Mouse (Mus musculus) C2C12 (cell line): Measurements from ENCODE around the gene Dnah11. TPM values are rescaled to one million over a fixed set of nuclear protein-coding genes. Genes with fewer than 3 reads are reported as not detected.

Experiments used
- H3K27me3 ChIP-seq: one replicate; pipeline ENCODE4 v1.6.1; 2011; ENCODE audit not compliant: control insufficient read depth, insufficient read depth, insufficient read length
- H3K36me3 ChIP-seq: one replicate; pipeline ENCODE4 v1.6.1; 2011; ENCODE audit not compliant: control insufficient read depth, insufficient read depth
- H3K4me3 ChIP-seq: one replicate; pipeline ENCODE4 v1.5.1; 2011; ENCODE audit warnings: mild to moderate bottlenecking, control low read depth; ENCODE audit not compliant: poor library complexity, insufficient read depth, severe bottlenecking
- H3K79me2 ChIP-seq: one replicate; pipeline ENCODE4 v1.6.1; 2011; ENCODE audit not compliant: control insufficient read depth, insufficient read depth
- H3K79me3 ChIP-seq: one replicate; pipeline ENCODE4 v1.6.1; 2011; ENCODE audit warnings: low read depth, control low read depth
- H3ac ChIP-seq: one replicate; pipeline ENCODE3; 2011; ENCODE audit warnings: low read depth; ENCODE audit not compliant: control insufficient read depth, insufficient read length
- CEBPB ChIP-seq: IDR thresholded peaks from one replicate; pipeline ENCODE4 v1.6.1; 2011; ENCODE audit warnings: low read depth, mild to moderate bottlenecking, control low read depth, moderate library complexity
- CTCF ChIP-seq: IDR thresholded peaks from one replicate; pipeline ENCODE4 v1.5.1; 2011; ENCODE audit not compliant: control insufficient read depth, insufficient read depth, insufficient read length
- FOSL1 ChIP-seq: IDR thresholded peaks from one replicate; pipeline ENCODE4 v1.8.0; 2011; ENCODE audit warnings: mild to moderate bottlenecking, low read length; ENCODE audit not compliant: poor library complexity, insufficient read depth, severe bottlenecking
- MAX ChIP-seq: IDR thresholded peaks from one replicate; pipeline ENCODE4 v1.6.1; 2011; ENCODE audit warnings: mild to moderate bottlenecking, control low read depth
- MYOD1 ChIP-seq: IDR thresholded peaks from one replicate; pipeline ENCODE4 v1.6.1; 2011; ENCODE audit warnings: low read depth; ENCODE audit not compliant: control insufficient read depth, insufficient read length
- MYOG ChIP-seq: IDR thresholded peaks from one replicate; pipeline ENCODE4 v1.6.1; 2011; ENCODE audit not compliant: control insufficient read depth, insufficient read length; ENCODE audit errors: extremely low read depth
- USF1 ChIP-seq: IDR thresholded peaks from one replicate; pipeline ENCODE4 v1.6.1; 2011; ENCODE audit warnings: low read depth, mild to moderate bottlenecking, control low read depth, moderate library complexity
- polyA plus RNA-seq: library from polyadenylated mRNA; unstranded; fragments of >200 nt; fragmentation: generic; extraction: Trizol; gene quantifications from one replicate; pipeline ENCODE4 v1.2.1, GENCODE M21; 2012; ENCODE audit warnings: missing spikeins

Dnah11 gene
- polyA plus RNA-seq, 1 experiment = under 0.01 TPM

- no peak overlapping the region for H3ac ChIP-seq
- no peak for TF ChIP-seq CTCF
- no peak for TF ChIP-seq MYOG
- no peak for TF ChIP-seq CEBPB
- no peak for TF ChIP-seq MAX
- no peak for TF ChIP-seq FOSL1
- H3K79me3 ChIP-seq = no peaks in the 10 kb centered on the region
- H3K79me2 ChIP-seq = no peaks in the 10 kb centered on the region
- H3K36me3 ChIP-seq = no peaks in the 10 kb centered on the region
- no peaks in the 10 kb centered on the region for H3K27me3 ChIP-seq
- no peak overlapping the region for H3K4me3 ChIP-seq
These were observed 114.0 kb downstream of the Dnah11 start for GRCm38 (mm10) chr12:118084806-118085205.

- no peak overlapping the region for H3K4me3 ChIP-seq
- no peaks in the 10 kb centered on the region for H3K79me2 ChIP-seq
- H3K27me3 ChIP-seq = no peaks in the 10 kb centered on the region
- H3K36me3 ChIP-seq = no peaks in the 10 kb centered on the region
- no peak for TF ChIP-seq FOSL1
- H3K79me3 ChIP-seq = no peaks in the 10 kb centered on the region
- no peak overlapping the region for H3ac ChIP-seq
These were observed 114.7 kb downstream of the Dnah11 start for GRCm38 (mm10) chr12:118084134-118084533.

- Histone ChIP-seq H3K27me3 (no peaks in the 10 kb centered on the region), H3K4me3 (no peak overlapping the region), H3K79me3 (no peaks in the 10 kb centered on the region), H3K79me2 (no peaks in the 10 kb centered on the region), H3K36me3 (no peaks in the 10 kb centered on the region), H3ac (no peak overlapping the region)
- TF ChIP-seq MYOG = no peak
- no peak for TF ChIP-seq CEBPB
- no peak for TF ChIP-seq USF1
- TF ChIP-seq FOSL1 = no peak
- no peak for TF ChIP-seq CTCF
- no peak for TF ChIP-seq MYOD1
- no peak for TF ChIP-seq MAX
These were observed 118.4 kb downstream of the Dnah11 start for GRCm38 (mm10) chr12:118080441-118080840.

GRCm38 (mm10) chr12:118078434-118078989, 120.3 kb downstream of the Dnah11 start:
- no peak overlapping the region for H3K4me3 ChIP-seq
- no peaks in the 10 kb centered on the region for H3K27me3 ChIP-seq
- no peak for TF ChIP-seq MYOD1
- no peak for TF ChIP-seq MAX
- no peak for TF ChIP-seq MYOG
- TF ChIP-seq USF1 = no peak
- H3ac ChIP-seq = no peak overlapping the region
- H3K79me3 ChIP-seq = no peaks in the 10 kb centered on the region
- no peaks in the 10 kb centered on the region for H3K36me3 ChIP-seq
- H3K79me2 ChIP-seq = no peaks in the 10 kb centered on the region

GRCm38 (mm10) chr12:118076802-118077201, 122.0 kb downstream of the Dnah11 start:
- H3K79me3 ChIP-seq = no peaks in the 10 kb centered on the region
- H3ac ChIP-seq = no peak overlapping the region
- H3K27me3 ChIP-seq = no peaks in the 10 kb centered on the region
- H3K79me2 ChIP-seq = no peaks in the 10 kb centered on the region
- H3K4me3 ChIP-seq = no peak overlapping the region
- TF ChIP-seq MAX (no peak), MYOD1 (peak; percentile 41), CEBPB (peak; percentile 95)
- H3K36me3 ChIP-seq = no peaks in the 10 kb centered on the region

GRCm38 (mm10) chr12:118072181-118072872, 126.5 kb downstream of the Dnah11 start:
- Histone ChIP-seq H3K4me3 (no peak overlapping the region), H3ac (no peak overlapping the region), H3K79me3 (no peaks in the 10 kb centered on the region), H3K27me3 (no peaks in the 10 kb centered on the region), H3K79me2 (no peaks in the 10 kb centered on the region), H3K36me3 (no peaks in the 10 kb centered on the region)
- TF ChIP-seq USF1 (no peak), MYOD1 (no peak), CTCF (no peak), MAX (no peak), FOSL1 (no peak), CEBPB (no peak), MYOG (no peak)
